Mouse (Mus musculus) liver, embryonic 15.5 days (tissue): ENCODE results near the gene Hif3a. TPM values are rescaled to one million over a fixed set of nuclear protein-coding genes. Genes with fewer than 3 reads are reported as not detected.

Experiments
- ATAC-seq: fragments of 200-750 bp; cut with Nextera tagmentation; 2 replicates; pipeline ENCODE4 v1.8.0; 2017; ENCODE audit warnings: moderate number of reproducible peaks, mild to moderate bottlenecking, moderate library complexity; ENCODE audit not compliant: insufficient read depth
- H3K27ac ChIP-seq: fragments of 300-500 bp; sonication (generic); replicated peaks from 2 replicates; pipeline ENCODE4 v1.5.1; 2015; ENCODE audit warnings: mild to moderate bottlenecking, inconsistent platforms
- H3K27me3 ChIP-seq: fragments of 300-500 bp; sonication (generic); 2 replicates; pipeline ENCODE4 v1.6.1; 2015; ENCODE audit warnings: mild to moderate bottlenecking, inconsistent platforms
- H3K36me3 ChIP-seq: fragments of 300-500 bp; sonication (generic); replicated peaks from 2 replicates; pipeline ENCODE4 v1.6.1; 2015; ENCODE audit warnings: moderate library complexity, mild to moderate bottlenecking, inconsistent platforms
- H3K4me1 ChIP-seq: fragments of 300-500 bp; sonication (generic); replicated peaks from 2 replicates; pipeline ENCODE4 v1.6.1; 2015; ENCODE audit warnings: inconsistent platforms
- H3K4me2 ChIP-seq: fragments of 300-500 bp; sonication (generic); 2 replicates; pipeline ENCODE4 v1.6.1; 2015; ENCODE audit warnings: moderate library complexity, mild to moderate bottlenecking, inconsistent platforms
- H3K4me3 ChIP-seq: fragments of 300-500 bp; sonication (generic); replicated peaks from 2 replicates; pipeline ENCODE4 v1.5.1; 2015; ENCODE audit warnings: mild to moderate bottlenecking, inconsistent platforms
- H3K9ac ChIP-seq: fragments of 300-500 bp; sonication (generic); 2 replicates; pipeline ENCODE4 v1.6.1; 2015; ENCODE audit warnings: moderate library complexity, mild to moderate bottlenecking, inconsistent platforms
- H3K9me3 ChIP-seq: fragments of 300-500 bp; sonication (generic); replicated peaks from 2 replicates; pipeline ENCODE4 v1.6.1; 2016; ENCODE audit warnings: inconsistent platforms
- WGBS: fragments of 180-500 bp; shearing (Covaris S2); methylation state at CpG from one replicate; pipeline ENCODE4 v1.1.7; 2015; ENCODE audit warnings: mixed read lengths; ENCODE audit not compliant: insufficient replicate concordance; 5-methylcytosine and 5-hydroxymethylcytosine counted together
- polyA plus RNA-seq: library from polyadenylated mRNA; unstranded; fragments of >200 nt; fragmentation: Nextera tagmentation; extraction: Ambion mirVana; gene quantifications from 2 replicates; pipeline ENCODE4 v1.2.1, GENCODE M21; 2015

Hif3a gene
- polyA plus RNA-seq, 1 experiment from 2014 or later = 31.4 TPM

GRCm38 (mm10) chr7:16987541-16988149 lies 74.6 kb downstream of the Hif3a start:
- H3K27ac ChIP-seq = no peak overlapping the region
- 60% methylated on average over 7 of the region's 7 CpGs for WGBS
- no peak overlapping the region for H3K4me3 ChIP-seq
- peaks cover 10% of the 10 kb centered on the region for H3K4me1 ChIP-seq
- no peak overlapping the region for H3K4me2 ChIP-seq
- ATAC-seq = no peak
- H3K27me3 ChIP-seq = no peaks in the 10 kb centered on the region
- no peaks in the 10 kb centered on the region for H3K9me3 ChIP-seq
- H3K36me3 ChIP-seq = no peaks in the 10 kb centered on the region
- no peak overlapping the region for H3K9ac ChIP-seq

DNA sequence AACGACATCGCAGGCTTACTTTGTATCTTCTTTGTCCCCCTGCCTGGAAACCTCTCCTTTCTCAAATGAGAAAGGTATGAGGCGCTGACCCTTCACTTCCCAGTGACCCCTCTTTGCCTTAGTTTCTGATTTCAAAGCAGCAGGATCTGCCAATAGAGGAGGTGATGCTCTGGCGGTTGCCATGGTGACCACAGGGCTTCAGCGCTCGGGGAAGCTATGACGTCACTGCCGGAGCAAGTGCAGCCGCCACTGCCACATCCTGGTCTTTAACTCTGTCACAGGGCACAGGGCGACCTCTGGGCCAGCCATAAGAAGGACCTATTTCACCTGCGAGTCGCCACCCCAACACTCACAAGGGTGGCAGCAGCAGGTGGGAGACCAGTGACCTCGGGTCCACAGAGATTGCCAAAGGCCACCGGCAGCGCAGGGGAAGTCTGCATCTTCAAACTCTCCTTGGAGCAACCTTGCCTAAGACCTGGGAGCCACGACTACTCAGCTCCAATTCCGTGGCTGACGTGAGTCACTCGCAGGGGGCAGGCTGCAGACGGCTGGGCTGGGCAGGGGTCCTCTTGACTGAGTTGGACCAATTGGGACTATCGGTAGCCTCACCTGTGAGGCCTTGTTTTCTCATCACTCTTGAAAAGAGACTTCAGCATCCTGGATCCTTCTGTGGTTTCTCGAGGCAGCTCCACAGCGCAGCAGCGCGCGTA lies 79.2 kb downstream of the Hif3a start, which contains the start of gene Gm42372:
TSS of gene Gm42372 (plus strand) at position 228 of the 710 bp plus-strand sequence.
- no peak for ATAC-seq
- WGBS = 32% methylated on average over 26 of the region's 26 CpGs
- Histone ChIP-seq H3K4me1 (peaks cover 23% of the 10 kb centered on the region), H3K9me3 (no peaks in the 10 kb centered on the region), H3K27ac (no peak within 1 kb of the TSS), H3K4me3 (no peak within 1 kb of the TSS), H3K4me2 (no peak within 1 kb of the TSS), H3K27me3 (no peaks in the 10 kb centered on the region), H3K9ac (no peak within 1 kb of the TSS), H3K36me3 (no peaks in the 10 kb centered on the region)

Other genes starting within 250 kb of the Hif3a start
- 30.9 and 37.8 TPM in 2 replicates for gene Strn4, start 246.5 kb downstream of the Hif3a start, polyA plus RNA-seq
- gene Fkrp, start 245.7 kb downstream of the Hif3a start, polyA plus RNA-seq = 8.2 and 9.0 TPM in 2 replicates
- 3.2 and 3.8 TPM in 2 replicates for gene Prkd2, start 219.5 kb downstream of the Hif3a start, polyA plus RNA-seq
- gene Dact3, start 187.1 kb downstream of the Hif3a start, polyA plus RNA-seq = 0.14 and 0.17 TPM in 2 replicates
- gene Gng8, start 170.6 kb downstream of the Hif3a start, polyA plus RNA-seq = 0.13 TPM in 2 replicates
- gene Ptgir, start 155.9 kb downstream of the Hif3a start, polyA plus RNA-seq = 1.2 TPM in 2 replicates
- 79.0 and 83.9 TPM in 2 replicates for gene Calm3, start 138.3 kb downstream of the Hif3a start, polyA plus RNA-seq
- 0.44 and 0.60 TPM in 2 replicates for gene Pnmal2, start 117.7 kb downstream of the Hif3a start, polyA plus RNA-seq
- gene Pnmal1, start 102.7 kb downstream of the Hif3a start, polyA plus RNA-seq = 0.05 TPM in 1 of 2 replicates, not detected in the other
- 0.06 TPM in 1 of 2 replicates, not detected in the other for gene Gm42372, start 79.3 kb downstream of the Hif3a start, polyA plus RNA-seq
- gene Ccdc8, start 69.7 kb downstream of the Hif3a start, polyA plus RNA-seq = 3.7 and 3.9 TPM in 2 replicates
- gene Ppp5c, start 34.5 kb downstream of the Hif3a start, polyA plus RNA-seq = 43.2 and 45.3 TPM in 2 replicates
- gene Psg16, start 11.6 kb upstream of the Hif3a start, polyA plus RNA-seq = 0.13 and 0.24 TPM in 2 replicates
- 0.03 TPM in 1 of 2 replicates, not detected in the other for gene Ceacam3, start 87.9 kb upstream of the Hif3a start, polyA plus RNA-seq
- not detected in 2 replicates for gene Psg29, start 141.1 kb upstream of the Hif3a start, polyA plus RNA-seq